Mouse (Mus musculus) cerebellum, adult 2 months (tissue): ENCODE measurements around the gene Muc1. TPM values are rescaled to one million over a fixed set of nuclear protein-coding genes. Genes with fewer than 3 reads are reported as not detected.

Experiments used
- DNase-seq, 2 experiments: peaks; one replicate each; pipeline ENCODE4 v3.0.0; 2021
- H3K27ac ChIP-seq: fragments of 200-500 bp; 2 replicates; pipeline ENCODE4 v1.5.1; 2012; ENCODE audit warnings: low read length, control low read depth, inconsistent platforms; ENCODE audit not compliant: insufficient read depth
- H3K27me3 ChIP-seq: fragments of 200-500 bp; 2 replicates; pipeline ENCODE4 v1.6.1; 2012; ENCODE audit warnings: inconsistent platforms, mild to moderate bottlenecking, low read length, moderate library complexity; ENCODE audit not compliant: control insufficient read depth, insufficient read depth
- H3K4me1 ChIP-seq: fragments of 200-500 bp; 2 replicates; pipeline ENCODE4 v1.6.1; 2011; ENCODE audit warnings: low read length; ENCODE audit not compliant: control insufficient read depth, insufficient read depth
- H3K4me3 ChIP-seq: fragments of 200-500 bp; replicated peaks from 2 replicates; pipeline ENCODE3; 2011; ENCODE audit warnings: mild to moderate bottlenecking, low read depth, low read length, control low read depth; ENCODE audit not compliant: insufficient read depth
- CTCF ChIP-seq: fragments of 200-500 bp; IDR thresholded peaks from 2 replicates; pipeline ENCODE4 v1.5.1; 2011; ENCODE audit warnings: low read depth, mild to moderate bottlenecking, control low read depth, low read length, moderate library complexity, borderline replicate concordance; ENCODE audit not compliant: insufficient read depth
- POLR2A ChIP-seq: fragments of 200-500 bp; IDR thresholded peaks from 2 replicates; pipeline ENCODE4 v1.6.1; 2011; ENCODE audit warnings: low read length, control low read depth, borderline replicate concordance; ENCODE audit not compliant: insufficient read depth
- WGBS: fragments of 180-500 bp; shearing (Covaris S2); methylation state at CpG from one replicate; pipeline ENCODE4 v1.1.7; 2018; 5-methylcytosine and 5-hydroxymethylcytosine counted together
- polyA plus RNA-seq: library from polyadenylated mRNA; depleted of rRNA; stranded (reverse); fragments of >200 nt; gene quantifications from 2 replicates; pipeline ENCODE4 v1.2.3, GENCODE M21; 2012

Muc1 gene
- polyA plus RNA-seq, 1 experiment, result 0.69 TPM

GRCm38 (mm10) chr3:89251365-89251895, 22.6 kb downstream of the Muc1 start:
- no peak overlapping the region for H3K4me3 ChIP-seq
- WGBS, result 6% methylated on average over 17 of the region's 17 CpGs
- DNase-seq, result no peak
- H3K27ac ChIP-seq, result no peak overlapping the region
- H3K27me3 ChIP-seq, result no peaks in the 10 kb centered on the region
- peaks cover 4% of the 10 kb centered on the region; the same call in 1 of the 2 replicates for H3K4me1 ChIP-seq
- no peak for TF ChIP-seq POLR2A
- TF ChIP-seq CTCF, result no peak

- 0 out of 2 replicates have a peak, but pooled peaks cover 4% of the 10 kb centered on the region for H3K4me1 ChIP-seq
- H3K4me3 ChIP-seq, result no peak overlapping the region
- no peak for DNase-seq
- TF ChIP-seq CTCF (no peak), POLR2A (no peak)
- H3K27me3 ChIP-seq, result no peaks in the 10 kb centered on the region
- no peak overlapping the region for H3K27ac ChIP-seq
- WGBS, result 92% methylated on average over 5 of the region's 5 CpGs
Observed at GRCm38 (mm10) chr3:89254994-89255393, 26.1 kb downstream of the Muc1 start.

GRCm38 (mm10) chr3:89256177-89256576, 27.3 kb downstream of the Muc1 start:
- DNase-seq, result no peak
- WGBS, result 72% methylated on average over 5 of the region's 5 CpGs

GRCm38 (mm10) chr3:89259076-89259475, 30.2 kb downstream of the Muc1 start, which contains the start of gene Dpm3:
TSS of gene Dpm3 (plus strand) at chr3:89259358.
- no peak for TF ChIP-seq CTCF
- TF ChIP-seq POLR2A, result no peak
- WGBS, result 30% methylated on average over 7 of the region's 7 CpGs
- DNase-seq, result no peak
- H3K4me1 ChIP-seq, result no peaks in the 10 kb centered on the region
- no peak within 1 kb of the TSS for H3K4me3 ChIP-seq
- no peaks in the 10 kb centered on the region for H3K27me3 ChIP-seq
- no peak within 1 kb of the TSS for H3K27ac ChIP-seq

More at GRCm38 (mm10) chr3:89256177-89256576, 27.3 kb downstream of the Muc1 start:
- H3K27ac ChIP-seq, result no peak overlapping the region
- TF ChIP-seq CTCF (no peak), POLR2A (no peak)
- no peaks in the 10 kb centered on the region for H3K27me3 ChIP-seq
- 0 out of 2 replicates have a peak, but pooled peaks cover 4% of the 10 kb centered on the region for H3K4me1 ChIP-seq
- H3K4me3 ChIP-seq, result no peak overlapping the region

GRCm38 (mm10) chr3:89260211-89260610, 31.4 kb downstream of the Muc1 start:
- H3K27ac ChIP-seq, result no peak overlapping the region
- H3K4me3 ChIP-seq, result no peak overlapping the region
- H3K4me1 ChIP-seq, result no peaks in the 10 kb centered on the region
- H3K27me3 ChIP-seq, result no peaks in the 10 kb centered on the region
- WGBS, result 60% methylated on average over 3 of the region's 3 CpGs
- no peak for TF ChIP-seq CTCF
- no peak for TF ChIP-seq POLR2A
- no peak for DNase-seq

- no peak for TF ChIP-seq CTCF
- no peak for TF ChIP-seq POLR2A
- 76% methylated on average over 10 of the region's 10 CpGs for WGBS
Observed at GRCm38 (mm10) chr3:89262417-89262816, 33.6 kb downstream of the Muc1 start.

GRCm38 (mm10) chr3:89266439-89266893, 37.6 kb downstream of the Muc1 start:
- Histone ChIP-seq H3K27ac (peak overlapping the region; percentile 79), H3K27me3 (no peaks in the 10 kb centered on the region), H3K4me1 (peaks cover 22% of the 10 kb centered on the region), H3K4me3 (peak overlapping the region; percentile 93)
- peak; percentile 85 to 86 for DNase-seq
- TF ChIP-seq POLR2A (peak; percentile 94), CTCF (no peak)
- under 1% methylated on average over 20 of the region's 20 CpGs for WGBS

More at GRCm38 (mm10) chr3:89262417-89262816, 33.6 kb downstream of the Muc1 start:
- H3K4me1 ChIP-seq, result peaks cover 2% of the 10 kb centered on the region; the same call in 1 of the 2 replicates
- no peaks in the 10 kb centered on the region for H3K27me3 ChIP-seq
- DNase-seq, result no peak
- H3K27ac ChIP-seq, result no peak overlapping the region
- H3K4me3 ChIP-seq, result no peak overlapping the region

- peaks cover 22% of the 10 kb centered on the region for H3K4me1 ChIP-seq
- H3K4me3 ChIP-seq, result no peak overlapping the region
- 56% methylated on average over 8 of the region's 8 CpGs for WGBS
- no peaks in the 10 kb centered on the region for H3K27me3 ChIP-seq
- peak overlapping the region; percentile 82; the same call in 1 of the 2 replicates for H3K27ac ChIP-seq
- TF ChIP-seq POLR2A, result no peak
- TF ChIP-seq CTCF, result no peak
- DNase-seq, result no peak
Observed at GRCm38 (mm10) chr3:89268916-89269315, 40.1 kb downstream of the Muc1 start.

GRCm38 (mm10) chr3:89270051-89270755, 41.3 kb downstream of the Muc1 start, which contains the start of gene Slc50a1:
TSS of gene Slc50a1 (minus strand) at chr3:89270570.
- peak; percentile 87 to 89 for DNase-seq
- WGBS, result under 1% methylated on average over 39 of the region's 39 CpGs
- Histone ChIP-seq H3K27me3 (no peaks in the 10 kb centered on the region), H3K4me3 (peak within 1 kb of the TSS; percentile 94), H3K4me1 (peaks cover 22% of the 10 kb centered on the region), H3K27ac (peak within 1 kb of the TSS; percentile 82)
- TF ChIP-seq CTCF (peak; percentile 24; the same call in 1 of the 2 replicates), POLR2A (peak; percentile 77)
